Mouse (Mus musculus) thymus, postnatal 25 days (tissue): Measurements from ENCODE around the gene Mog.
"Not testable (repeated sequence)": the region's sequence is repeated elsewhere in the genome, so short reads cannot be mapped to it uniquely, and the experiment has no call there.

Source experiments
- DNase-seq: peaks from one replicate; pipeline ENCODE4 v3.0.0; 2022

The Mog gene

DNA sequence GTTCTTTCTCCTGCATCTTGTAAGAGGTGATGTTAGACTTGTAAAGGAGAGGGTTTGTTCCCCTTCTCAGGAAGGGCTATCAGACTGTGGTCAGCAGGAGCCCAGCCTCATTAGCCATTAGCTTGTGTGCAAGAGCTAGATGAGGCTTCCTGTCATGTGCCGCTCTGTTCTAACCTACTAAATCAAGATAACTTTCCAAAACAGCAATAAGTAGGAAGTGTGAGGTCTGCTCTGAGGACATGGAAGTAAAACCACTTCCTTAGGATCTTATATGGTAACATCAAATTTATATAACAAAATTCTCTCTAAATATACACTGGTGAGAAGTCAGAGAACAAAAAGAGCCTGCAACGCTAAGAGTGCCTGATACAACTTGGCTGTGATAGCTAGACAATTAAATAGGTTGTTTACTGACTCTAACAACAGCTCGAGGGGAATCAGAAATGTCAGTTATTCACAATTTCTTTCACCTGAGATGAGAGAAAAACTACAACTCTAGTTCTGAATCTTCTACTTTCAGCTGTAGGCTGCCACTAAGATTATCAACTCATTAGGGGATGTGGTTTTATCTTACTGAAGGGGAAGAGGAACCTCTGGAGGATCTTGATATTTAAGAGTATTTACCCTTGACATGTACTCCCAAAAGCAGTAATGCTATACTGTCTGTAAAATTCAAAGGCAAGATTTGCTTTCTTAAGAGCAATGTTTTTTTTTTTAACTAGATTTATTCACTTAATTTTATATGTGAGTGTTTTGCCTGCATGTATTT lies 30.7 kb downstream of the Mog start:
- no peak for DNase-seq

DNA sequence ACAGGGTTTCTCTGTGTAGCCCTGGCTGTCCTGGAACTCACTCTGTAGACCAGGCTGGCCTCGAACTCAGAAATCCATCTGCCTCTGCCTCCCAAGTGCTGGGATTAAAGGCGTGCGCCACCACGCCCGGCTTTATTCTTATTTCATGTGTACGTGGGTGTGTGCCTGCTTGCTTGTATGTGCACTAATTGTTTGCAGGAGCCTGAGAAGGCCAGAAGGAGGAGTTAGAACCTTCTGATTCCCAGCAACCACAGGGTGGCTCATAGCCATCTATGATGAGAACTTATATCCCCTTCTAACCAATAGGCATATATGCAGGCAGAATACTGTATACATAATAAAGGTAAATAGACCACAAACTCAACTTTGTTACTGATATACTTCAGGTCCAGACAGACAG lies 32.6 kb downstream of the Mog start:
- not testable (repeated sequence) for DNase-seq

DNA sequence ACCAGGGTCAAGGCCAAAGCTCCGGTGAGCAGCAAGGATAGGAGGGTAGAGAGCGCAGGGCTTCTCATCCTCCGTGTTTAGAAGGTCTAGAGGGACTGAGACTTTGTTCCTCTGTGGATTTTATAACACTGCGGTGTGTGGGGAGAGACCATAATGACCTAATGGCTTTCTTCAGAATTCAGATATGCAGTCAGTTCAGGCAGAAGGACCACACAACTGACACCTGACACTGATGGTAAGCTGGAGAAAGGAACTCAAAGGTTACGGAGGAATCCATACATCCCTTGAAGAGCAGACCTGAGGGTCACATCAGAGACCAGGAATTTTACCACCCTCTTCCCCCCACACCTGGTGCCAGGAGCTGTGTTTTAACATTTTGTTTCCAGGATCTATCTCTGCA lies 33.8 kb downstream of the Mog start, which contains the start of gene H2-M5:
Gene H2-M5, minus strand, starts transcription at position 101 of the 400 bp plus-strand sequence.
- no peak for DNase-seq

DNA sequence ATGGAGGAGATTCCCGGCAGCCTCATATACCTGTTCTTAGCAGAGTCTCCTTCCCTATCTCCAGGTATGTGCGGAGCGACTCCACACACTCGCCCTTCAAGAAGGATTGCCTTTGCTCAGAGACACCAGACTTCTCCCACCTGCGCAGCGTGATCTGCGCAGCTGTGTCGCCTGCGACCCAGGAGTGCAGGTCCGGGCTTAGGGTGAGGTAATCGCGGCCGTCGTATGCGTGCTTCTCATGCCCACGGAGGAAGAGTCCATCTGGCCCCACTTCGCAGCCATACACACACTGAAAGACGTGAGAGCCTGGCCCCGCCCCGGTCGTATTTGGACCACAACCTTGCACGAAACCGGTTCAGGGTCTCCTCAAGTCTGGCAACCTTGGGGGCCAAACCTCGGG lies 34.7 kb downstream of the Mog start:
- no peak for DNase-seq

DNA sequence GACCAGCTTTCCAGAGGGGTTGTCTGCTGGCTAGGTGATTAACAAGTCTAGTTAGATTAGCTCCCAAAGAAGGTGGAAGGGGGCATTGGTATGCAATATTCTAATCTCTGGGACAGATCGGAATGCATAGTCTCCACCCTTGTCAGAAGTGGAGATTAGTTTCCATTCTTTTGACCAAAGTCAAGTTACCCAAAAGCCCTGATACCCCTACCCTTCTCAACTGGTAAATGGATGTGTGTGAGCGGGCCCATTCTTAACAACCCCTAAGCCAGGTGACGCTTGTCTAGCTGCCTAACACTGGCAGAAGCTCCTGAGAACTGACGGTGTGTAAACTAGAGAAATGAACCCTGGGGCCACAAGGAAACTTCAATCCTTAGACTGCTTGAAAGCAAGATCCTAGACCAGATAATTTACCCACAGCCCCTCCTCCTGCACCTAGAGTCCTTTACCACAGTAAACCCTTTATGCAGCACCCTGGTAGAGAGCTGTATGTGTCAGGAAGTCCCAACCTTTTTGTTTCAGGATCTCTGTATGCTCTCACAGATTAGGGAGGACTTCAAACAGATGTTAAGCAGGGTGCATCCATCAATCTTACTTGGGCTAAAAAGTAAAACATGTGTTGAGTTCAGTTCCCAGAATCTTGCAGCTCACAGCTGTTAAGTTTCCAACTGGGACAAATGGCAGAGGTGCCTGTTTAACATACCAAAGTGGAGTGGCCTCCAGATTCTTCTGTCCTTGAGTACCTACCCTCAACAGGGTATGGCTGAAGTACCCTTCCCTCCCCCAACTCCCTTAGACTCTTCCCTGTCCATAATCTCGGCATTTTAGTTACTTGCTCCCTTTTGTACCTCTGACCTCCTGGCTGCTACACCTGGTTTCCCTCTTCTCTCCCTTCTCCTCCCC lies 40.7 kb downstream of the Mog start:
- peak; percentile 9 for DNase-seq

DNA sequence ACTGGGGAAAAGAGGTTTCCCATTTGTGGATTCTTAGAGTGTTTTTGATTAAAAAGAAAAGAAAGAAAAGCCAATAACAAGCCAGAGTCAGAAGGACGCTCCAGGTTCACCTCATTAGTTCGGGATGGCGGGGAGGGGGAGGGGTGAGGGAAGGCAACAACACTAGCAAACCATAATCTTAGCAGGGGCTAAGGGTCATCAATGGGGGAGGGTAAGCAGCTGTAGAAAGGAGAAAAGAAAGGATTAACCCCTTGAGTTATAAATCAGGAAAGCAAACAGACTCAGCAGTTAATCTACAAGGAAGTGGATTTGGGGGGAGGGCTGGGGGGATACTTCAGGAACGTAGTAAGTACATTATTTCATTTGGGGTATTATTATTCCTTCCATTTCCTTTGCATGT lies 41.4 kb downstream of the Mog start:
- no peak for DNase-seq

DNA sequence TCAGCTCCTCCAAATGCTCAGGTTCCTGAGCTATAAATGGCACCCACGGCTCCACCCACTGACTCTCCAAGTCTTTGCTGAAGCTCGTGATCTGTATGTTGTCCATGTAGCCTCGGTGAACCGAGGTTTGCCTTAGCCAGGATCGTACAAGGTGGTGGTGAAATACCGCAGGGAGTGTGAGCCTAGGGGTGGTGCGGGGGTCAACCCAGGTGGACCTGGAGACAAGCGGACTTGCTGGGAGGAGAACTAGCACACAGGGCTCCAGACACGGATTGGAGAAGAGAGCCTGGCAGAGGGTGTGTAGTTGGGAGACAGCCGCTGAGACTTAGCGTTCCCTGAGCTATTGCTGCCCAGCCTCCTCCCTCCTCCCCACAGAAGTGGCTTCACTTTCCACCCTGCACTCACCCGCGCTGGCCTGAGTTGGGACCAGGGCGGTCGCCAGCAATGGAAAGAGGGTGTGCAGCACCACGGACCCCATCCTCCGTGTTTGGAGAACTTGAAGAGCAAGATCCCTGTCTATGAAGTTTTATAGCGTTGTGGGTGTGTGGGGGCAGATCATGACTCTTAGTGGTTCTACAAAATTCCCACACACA lies 41.9 kb downstream of the Mog start, which contains the start of gene 2410137M14Rik:
Gene 2410137M14Rik, minus strand, starts transcription at position 17 of the 593 bp plus-strand sequence.
- DNase-seq, result no peak

DNA sequence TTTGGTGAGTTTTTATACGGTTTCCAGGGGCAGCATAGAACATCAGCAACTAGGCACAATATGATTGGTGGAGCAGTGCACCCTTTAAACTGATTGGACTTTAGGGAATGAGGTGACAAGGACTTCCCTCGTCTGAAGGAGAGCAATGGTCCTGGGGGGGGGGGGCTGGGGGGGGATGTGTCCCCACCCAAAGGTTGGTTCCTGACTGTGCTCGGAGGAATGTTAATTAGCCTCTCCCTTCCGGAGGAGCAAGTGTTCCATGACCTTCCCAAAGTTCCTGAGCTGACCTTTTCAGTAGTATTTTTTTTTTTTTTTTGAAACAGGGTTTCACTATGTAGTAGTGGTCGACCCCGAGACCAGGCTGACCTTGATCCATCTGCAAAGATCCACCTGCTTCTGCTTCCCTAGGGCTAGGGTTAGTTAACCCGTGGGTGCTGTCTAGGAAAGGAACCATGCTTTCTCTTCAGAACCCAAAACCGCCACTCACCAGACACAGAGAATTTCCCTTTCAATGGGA lies 49.9 kb downstream of the Mog start:
- no peak for DNase-seq

DNA sequence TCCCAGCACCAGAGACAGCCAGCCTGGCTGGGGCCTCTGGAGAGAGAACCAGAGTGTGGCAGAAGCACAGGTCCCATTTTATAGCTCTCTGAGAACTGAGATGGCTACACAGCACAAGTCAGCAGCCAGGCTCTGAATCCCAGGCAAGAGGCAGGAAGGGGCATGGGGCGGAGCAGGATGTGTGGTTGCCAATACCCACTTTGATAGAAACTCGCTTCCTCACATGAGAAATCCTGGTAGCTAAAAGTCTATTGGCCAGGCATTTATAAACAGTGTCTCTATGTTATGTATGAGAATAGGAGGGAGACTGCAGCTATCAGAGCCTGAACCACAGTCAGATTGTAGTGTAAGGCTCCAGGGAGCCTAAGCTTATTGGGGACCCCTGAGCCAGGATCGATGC lies 50.4 kb downstream of the Mog start:
- DNase-seq, result peak; percentile 41

DNA sequence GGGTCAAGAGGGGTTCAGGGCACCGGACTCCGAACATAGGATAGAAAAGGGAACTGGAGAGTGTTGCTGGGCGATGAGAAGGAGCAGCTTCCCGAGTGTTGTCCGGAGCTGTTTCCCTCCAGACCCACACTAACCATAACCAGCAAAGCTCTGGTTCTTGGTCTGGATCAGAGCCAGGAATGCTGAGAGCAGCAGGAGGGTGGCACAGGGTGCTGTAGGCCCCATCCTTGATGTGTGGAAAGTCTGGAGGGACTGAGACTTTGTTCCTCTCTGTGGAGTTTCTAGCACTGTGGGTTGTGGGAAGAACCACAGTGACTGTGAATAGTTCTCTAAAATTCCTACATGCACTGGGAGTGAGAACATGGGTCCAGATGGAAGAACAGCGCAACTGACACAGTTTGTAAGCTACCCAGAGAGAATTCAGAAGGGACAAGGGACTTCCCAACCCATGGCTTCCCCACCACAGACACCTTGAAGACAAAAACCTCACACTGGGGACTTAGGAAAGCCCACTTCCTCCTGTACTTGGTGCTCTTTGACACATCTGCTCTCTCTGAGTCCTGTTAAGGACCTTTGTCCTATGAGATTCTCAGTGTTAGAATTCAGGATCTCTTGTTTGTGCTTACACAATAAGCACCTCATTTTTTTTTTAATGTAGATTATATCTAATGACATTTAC lies 51.9 kb downstream of the Mog start:
- no peak for DNase-seq

DNA sequence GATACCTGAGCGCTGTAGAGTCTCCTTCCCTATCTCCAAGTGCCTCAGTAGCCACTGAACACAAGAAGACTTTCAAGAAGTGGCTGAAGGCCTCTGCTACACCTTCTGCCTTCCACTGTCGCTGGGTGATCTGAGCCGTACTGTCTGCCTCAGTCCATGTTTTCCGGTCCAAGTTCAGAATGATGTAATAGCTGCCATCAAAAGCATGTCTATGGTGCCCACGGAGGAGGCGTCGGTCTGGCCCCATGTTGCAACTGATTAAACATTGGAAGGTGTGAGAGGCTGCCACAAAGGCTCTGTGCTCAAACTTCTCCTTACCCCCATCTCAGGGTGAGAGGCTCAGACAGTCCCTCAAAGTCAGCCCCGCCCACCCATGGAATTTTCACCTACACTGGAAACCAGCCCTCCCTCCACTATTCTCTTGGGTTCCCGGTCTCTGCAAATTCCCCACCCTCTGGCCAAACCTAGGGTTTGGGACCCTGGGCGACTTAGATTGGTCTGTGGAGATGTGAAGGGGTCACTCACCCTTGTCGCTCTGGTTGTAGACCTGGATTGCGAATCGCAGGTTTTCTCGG lies 52.8 kb downstream of the Mog start:
- DNase-seq, result no peak

DNA sequence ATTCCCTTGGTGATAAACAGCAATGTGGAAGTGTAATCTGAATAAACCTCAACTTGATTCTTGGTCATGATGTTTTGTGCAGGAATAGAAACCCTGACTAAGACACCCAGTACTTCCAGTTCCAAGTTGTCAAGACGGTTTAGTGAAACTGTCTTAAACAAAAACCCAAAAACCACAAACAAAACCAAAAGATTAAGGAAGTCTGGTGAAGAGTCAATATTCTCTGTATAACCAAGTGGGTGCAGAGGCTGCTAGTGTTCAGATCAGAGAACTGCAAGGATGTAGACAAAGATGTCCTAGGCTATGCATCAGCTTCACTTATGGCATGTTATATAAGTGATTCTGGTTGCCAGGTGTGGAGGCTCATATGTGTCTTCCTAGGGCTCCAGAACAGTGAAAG lies 56.3 kb downstream of the Mog start:
- DNase-seq, result no peak

DNA sequence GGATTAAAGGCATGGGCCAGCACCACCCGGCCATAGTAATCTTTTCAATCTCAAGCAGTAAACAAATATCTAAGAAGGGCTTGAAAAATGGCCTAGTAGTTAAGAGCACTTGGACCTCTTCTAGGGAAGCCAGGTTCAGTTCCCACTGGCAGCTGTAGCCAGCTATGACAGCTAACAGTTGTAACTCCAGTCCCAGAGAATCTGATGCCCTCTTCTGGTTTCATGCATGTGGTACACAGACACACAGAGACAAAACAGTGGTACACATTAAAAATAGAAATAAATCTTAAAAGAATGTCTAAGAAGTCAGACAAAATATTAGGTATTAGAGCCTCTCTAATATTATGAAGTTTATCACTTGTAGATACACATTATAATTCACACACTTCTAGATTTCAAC lies 62.1 kb downstream of the Mog start:
- DNase-seq, result no peak
